Mouse (Mus musculus): ENCODE data around the gene Slit2. TPM values are rescaled to one million over a fixed set of nuclear protein-coding genes. Genes with fewer than 3 reads are reported as not detected.

Gene Slit2
- total RNA-seq, 2 experiments from 2014 or later, result 33.2 to 36.7 TPM

- DNase-seq (ENCODE audit: extremely low spot score in 1 of 2, low spot score in 1 of 2), result no peak
Observed at GRCm38 (mm10) chr5:48215248-48215647, 232.3 kb downstream of the Slit2 start.

DNA sequence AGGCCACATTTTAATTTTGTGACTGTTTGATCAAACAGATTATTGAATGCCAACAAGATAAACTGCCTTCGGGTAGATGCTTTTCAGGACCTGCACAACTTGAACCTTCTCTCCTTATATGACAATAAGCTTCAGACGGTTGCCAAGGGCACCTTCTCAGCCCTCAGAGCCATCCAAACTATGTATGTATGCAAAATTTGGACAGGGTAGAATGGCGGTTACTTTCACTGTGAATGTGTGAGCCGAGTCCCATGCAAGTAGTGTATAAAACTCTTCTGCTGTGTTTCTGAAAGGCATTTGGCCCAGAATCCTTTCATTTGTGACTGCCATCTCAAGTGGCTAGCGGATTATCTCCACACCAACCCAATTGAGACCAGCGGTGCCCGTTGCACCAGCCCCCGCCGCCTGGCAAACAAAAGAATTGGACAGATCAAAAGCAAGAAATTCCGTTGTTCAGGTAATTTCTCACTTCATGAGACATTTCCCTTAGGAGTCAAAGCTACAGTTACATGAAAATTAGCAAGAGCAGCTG lies 236.8 kb downstream of the Slit2 start:
- no peak for DNase-seq (ENCODE audit: extremely low spot score in 1 of 2, low spot score in 1 of 2)

GRCm38 (mm10) chr5:48225500-48225899 lies 242.6 kb downstream of the Slit2 start:
- no peak for DNase-seq (ENCODE audit: extremely low spot score in 1 of 2, low spot score in 1 of 2)

DNA sequence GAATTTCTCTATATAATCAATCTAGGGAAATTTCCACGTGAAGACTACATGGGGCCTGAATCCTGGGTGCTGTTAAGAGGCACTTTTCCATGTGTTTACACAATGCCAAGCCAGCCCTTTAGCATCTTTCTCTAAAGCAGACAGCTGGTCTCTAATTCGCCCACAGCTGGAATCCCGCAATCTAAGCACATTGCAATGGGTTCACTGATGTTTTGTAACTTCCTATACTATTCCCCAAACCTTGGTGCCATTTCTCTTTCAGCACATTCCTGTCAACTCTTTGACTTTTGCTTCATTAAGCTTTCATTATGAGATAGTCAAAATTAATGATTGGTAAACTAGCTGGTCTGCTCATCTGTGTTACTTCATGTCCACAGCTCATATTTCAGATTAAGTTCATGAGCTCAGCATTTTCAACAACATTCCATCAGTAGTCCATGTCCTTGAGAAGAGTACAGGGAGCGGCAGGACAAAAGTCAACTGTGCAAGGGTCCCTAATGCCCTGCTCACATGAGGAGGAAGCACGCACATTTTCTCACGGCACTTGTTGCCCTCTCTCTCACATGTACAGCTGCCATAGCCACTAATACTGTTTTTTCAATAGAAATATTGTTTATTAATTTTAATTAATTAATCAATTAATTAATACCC lies 247.6 kb downstream of the Slit2 start:
- no peak for DNase-seq (ENCODE audit: extremely low spot score in 1 of 2, low spot score in 1 of 2)

- no peak for DNase-seq (ENCODE audit: extremely low spot score in 1 of 2, low spot score in 1 of 2)
Observed at GRCm38 (mm10) chr5:48234728-48235127, 251.8 kb downstream of the Slit2 start.

- no peak for DNase-seq (ENCODE audit: extremely low spot score in 1 of 2, low spot score in 1 of 2)
Observed at GRCm38 (mm10) chr5:48235270-48235669, 252.3 kb downstream of the Slit2 start.

- DNase-seq (ENCODE audit: extremely low spot score in 1 of 2, low spot score in 1 of 2), result peak; percentile 15 to 29
Observed at GRCm38 (mm10) chr5:48240751-48241150, 257.8 kb downstream of the Slit2 start.

DNA sequence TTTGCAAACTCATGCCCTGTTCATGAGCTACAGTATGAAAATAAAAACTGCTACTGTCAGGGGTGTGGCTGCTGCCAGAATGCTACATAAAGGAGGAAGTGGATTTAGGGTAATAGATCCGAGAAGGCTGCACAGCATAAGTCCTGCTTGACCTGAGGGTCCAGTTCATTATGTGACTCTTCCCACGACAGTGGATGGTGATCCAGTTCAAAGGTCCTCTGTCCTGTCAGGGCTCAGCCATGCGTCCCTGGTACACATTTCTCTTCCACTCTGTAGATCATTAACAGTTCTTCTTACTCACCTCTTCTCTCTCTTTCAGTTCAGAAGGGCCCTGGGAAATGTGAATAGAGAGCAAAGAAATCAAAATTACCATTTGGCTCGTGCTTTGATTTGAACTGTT lies 265.4 kb downstream of the Slit2 start:
- DNase-seq (ENCODE audit: extremely low spot score in 1 of 2, low spot score in 1 of 2), result no peak

GRCm38 (mm10) chr5:48277561-48277960 lies 294.6 kb downstream of the Slit2 start:
- no peak for DNase-seq (ENCODE audit: extremely low spot score in 1 of 2, low spot score in 1 of 2)

GRCm38 (mm10) chr5:48301186-48301585 lies 318.2 kb downstream of the Slit2 start:
- DNase-seq (ENCODE audit: extremely low spot score in 1 of 2, low spot score in 1 of 2), result no peak

- DNase-seq (ENCODE audit: extremely low spot score in 1 of 2, low spot score in 1 of 2), result no peak
Observed at GRCm38 (mm10) chr5:48315057-48315602, 332.2 kb downstream of the Slit2 start.

DNA sequence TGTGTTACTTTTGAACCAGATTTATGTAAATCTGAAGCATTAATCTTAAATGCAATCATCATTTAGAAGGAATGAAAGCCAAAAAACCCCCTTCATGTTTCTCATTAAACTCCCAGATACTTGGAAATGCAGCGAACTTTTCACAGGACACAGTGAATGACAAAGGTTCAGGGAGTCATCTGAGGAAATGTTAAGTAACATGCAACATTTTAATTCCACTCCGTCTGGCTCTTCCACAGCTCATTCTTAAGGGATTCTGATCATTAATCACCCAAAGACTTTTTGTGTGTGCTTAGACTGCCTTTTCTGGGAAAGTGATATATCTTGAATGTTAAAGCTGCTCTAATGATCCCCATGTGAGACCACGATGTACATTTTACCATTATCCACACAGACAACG lies 337.7 kb downstream of the Slit2 start:
- DNase-seq (ENCODE audit: extremely low spot score in 1 of 2, low spot score in 1 of 2), result no peak

DNA sequence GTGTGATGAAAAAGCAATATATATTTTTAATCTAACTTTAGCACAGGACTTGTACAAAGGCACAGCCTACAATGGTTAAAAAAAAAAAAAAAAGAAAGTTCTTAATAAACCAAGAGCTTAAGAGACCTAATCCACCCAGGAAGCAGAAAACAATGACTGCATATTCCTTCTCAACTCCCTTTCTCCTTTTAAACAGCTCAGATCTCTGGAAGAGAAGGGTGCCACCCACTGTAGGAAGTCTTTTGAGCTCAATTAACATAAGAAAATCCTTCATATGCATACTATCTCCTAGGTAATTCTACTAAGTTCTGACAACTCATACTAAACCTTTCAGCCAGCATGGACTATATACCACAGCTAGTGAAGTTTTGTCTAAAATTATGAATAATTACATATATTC lies 343.3 kb downstream of the Slit2 start:
- no peak for DNase-seq (ENCODE audit: extremely low spot score in 1 of 2, low spot score in 1 of 2)

DNA sequence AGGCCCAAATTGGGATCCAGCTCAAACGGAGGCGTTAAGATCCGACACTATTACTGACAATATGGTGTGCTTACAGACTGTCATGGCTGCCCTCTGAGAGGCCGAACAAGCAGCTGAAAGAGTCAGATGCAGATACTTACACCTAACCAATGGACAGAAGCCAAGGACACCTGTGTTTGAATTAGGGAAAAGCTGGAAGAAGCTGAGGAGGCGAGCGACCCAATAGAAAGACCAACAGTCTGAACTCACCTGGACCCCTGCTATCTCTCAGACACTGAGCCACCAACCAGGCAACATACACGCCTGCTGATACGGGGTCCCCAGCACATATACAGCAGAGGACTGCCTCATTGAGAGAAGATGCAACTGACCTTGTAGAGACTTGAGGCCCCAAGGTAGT lies 344.7 kb downstream of the Slit2 start, which contains the start of gene 5730480H06Rik:
Gene 5730480H06Rik, plus strand, starts transcription at position 301 of the 400 bp plus-strand sequence.
- DNase-seq (ENCODE audit: extremely low spot score in 1 of 2, low spot score in 1 of 2), result no peak

DNA sequence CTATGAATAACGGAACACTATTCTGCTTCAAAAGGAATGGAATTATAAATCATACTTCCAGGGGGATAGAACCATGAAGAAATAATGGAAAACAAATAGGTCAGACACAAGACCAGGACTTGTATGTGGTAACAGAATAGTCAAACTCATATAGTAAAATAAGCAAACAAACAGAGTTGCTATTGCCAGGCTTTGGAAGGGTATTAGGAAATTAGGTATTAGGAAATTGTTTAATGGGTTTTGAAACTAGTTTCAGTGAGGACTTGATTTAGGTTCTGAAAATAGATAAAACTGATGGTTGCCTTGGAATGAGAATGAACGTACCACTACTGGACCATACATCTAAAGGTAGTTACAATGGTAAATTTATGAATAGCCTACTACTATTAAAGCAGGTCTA lies 346.8 kb downstream of the Slit2 start:
- no peak for DNase-seq (ENCODE audit: extremely low spot score in 1 of 2, low spot score in 1 of 2)

DNA sequence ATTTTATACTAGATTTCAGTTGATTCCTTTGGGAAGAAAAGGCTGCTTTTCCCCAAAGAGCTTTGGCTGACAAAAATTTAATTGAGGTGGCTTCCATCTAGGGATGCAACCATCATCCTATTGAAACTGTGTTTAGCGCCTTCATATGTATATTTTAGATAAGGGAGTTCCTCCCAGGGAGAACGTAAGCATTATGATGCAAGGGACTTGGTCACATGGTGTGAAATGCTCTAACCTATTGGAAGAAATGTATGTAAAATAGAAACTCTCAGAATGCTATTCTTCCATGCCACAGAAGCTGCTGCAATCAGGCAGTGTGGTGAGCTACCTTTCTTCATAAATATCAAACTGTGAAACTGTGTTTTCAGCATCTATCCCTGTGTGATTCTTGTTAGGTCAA lies 347.9 kb downstream of the Slit2 start:
- no peak for DNase-seq (ENCODE audit: extremely low spot score in 1 of 2, low spot score in 1 of 2)

DNA sequence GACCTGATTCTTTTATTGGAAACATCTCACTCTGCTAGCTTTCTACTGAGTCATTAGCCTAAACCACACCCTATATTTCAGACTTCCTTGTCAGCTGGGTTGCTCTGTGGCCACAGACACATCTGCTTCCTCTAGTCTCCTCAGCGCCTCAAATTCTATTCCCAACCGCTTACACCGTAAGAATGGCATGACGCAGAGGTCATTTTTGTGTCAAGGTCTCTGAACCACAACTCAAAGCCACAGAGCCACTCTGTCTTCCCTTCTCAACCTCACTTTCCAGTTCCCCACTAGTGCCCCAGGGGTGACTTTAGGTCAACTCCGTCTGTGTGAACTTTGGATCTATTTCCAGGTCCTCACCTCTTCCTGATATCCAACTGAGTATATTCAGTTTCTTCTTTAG lies 348.5 kb downstream of the Slit2 start:
- DNase-seq (ENCODE audit: extremely low spot score in 1 of 2, low spot score in 1 of 2), result no peak

GRCm38 (mm10) chr5:48333407-48333806 lies 350.5 kb downstream of the Slit2 start:
- no peak for DNase-seq (ENCODE audit: extremely low spot score in 1 of 2, low spot score in 1 of 2)

DNA sequence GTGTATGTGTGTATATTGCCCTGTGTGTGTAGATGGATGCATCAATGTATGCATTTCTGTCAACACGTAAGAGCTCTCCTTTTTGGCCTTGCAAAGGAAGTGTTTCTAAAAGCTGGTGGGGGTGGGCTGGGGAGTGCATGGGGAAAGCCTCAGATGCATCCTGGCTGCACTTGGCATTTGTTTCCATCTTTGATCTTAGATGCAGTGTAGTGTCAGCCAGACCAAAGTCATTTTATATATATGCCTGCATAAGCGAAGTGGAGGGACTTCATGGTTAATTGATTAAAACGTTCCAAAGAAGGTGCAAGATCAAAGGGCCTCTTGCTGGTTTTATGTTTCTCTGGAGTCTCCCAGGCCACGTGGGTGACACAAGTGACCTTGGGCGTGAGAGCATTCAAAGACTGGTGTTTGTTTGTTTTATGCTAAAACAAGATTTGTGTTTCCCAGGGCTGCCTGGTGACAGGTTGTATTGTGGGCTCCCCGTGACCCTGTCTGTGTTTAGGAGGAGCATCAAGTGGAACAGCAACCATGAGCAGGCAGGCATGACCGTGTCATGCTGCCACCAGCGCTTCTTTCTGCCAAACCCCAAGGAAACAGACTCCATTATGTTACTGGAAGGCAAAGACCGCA lies 351.1 kb downstream of the Slit2 start:
- DNase-seq (ENCODE audit: extremely low spot score in 1 of 2, low spot score in 1 of 2), result no peak

GRCm38 (mm10) chr5:48340808-48341433 lies 358.0 kb downstream of the Slit2 start:
- DNase-seq (ENCODE audit: extremely low spot score in 1 of 2, low spot score in 1 of 2), result no peak

Data from layer of hippocampus, postnatal 25 days (tissue).